Mouse (Mus musculus): ENCODE results near the gene Drosha. TPM values are rescaled to one million over a fixed set of nuclear protein-coding genes. Genes with fewer than 3 reads are reported as not detected.

Drosha gene
- total RNA-seq, 2 experiments from 2014 or later = 29.3 to 32.7 TPM

DNA sequence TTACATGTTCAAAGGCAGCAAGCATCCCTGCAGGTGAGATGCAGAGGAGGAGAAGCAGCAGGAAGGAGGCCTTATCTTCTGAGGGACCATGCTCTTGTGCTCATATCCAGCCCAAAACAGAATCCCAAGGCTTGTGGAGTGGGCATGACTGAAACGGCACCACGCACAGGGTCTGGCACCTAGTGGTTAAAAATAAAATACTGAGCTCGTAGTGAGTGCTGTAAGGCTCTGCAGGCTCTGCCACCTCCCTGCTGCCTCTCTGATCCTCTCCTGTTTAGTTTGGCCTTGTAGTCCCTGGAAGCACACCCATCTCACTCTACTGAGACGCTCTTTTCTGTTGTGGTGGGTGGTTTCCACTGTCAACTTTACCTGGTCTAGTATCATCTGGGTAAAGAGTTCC, 52.3 kb downstream of the Drosha start:
- DNase-seq = no peak
- intact Hi-C loops (cut with DNase I) = no loop called here

- intact Hi-C loops (cut with DNase I) = no loop called here
- DNase-seq = no peak
Measured at GRCm38 (mm10) chr15:12877934-12878333, 53.3 kb downstream of the Drosha start.

GRCm38 (mm10) chr15:12878581-12878980, 54.0 kb downstream of the Drosha start:
- intact Hi-C loops (cut with DNase I) = no loop called here
- no peak for DNase-seq

GRCm38 (mm10) chr15:12879937-12880336, 55.3 kb downstream of the Drosha start:
- DNase-seq = no peak
- intact Hi-C loops (cut with DNase I) = no loop called here

- intact Hi-C loops (cut with DNase I) = no loop called here
- DNase-seq = no peak
Measured at GRCm38 (mm10) chr15:12884855-12885254, 60.2 kb downstream of the Drosha start.

- DNase-seq = no peak
Measured at GRCm38 (mm10) chr15:12885361-12885760, 60.7 kb downstream of the Drosha start.

DNA sequence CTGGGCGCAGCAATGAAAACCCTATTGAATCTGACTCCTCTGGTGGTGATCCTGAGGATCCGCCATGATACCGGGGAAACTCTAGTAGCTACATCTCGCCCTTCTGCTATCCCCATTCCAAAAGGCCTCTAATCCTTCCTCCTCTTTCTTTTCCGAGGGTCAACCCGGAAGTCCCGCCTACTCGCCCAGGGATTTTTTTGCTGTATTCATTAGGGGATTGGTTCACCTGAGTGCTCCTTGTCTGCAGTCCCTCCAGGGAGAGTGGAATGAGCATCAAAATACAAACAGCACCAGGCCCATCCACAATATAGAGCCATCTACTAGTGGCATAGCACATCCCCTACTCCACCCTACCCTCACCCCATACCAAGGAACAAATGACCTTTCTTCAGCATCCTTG, 62.6 kb downstream of the Drosha start:
- intact Hi-C loops (cut with DNase I) = no loop called here
- no peak for DNase-seq

More at GRCm38 (mm10) chr15:12885361-12885760, 60.7 kb downstream of the Drosha start:
- intact Hi-C loops (cut with DNase I) = no loop called here

GRCm38 (mm10) chr15:12888312-12888711, 63.7 kb downstream of the Drosha start:
- no peak for DNase-seq
- intact Hi-C loops (cut with DNase I) = no loop called here

GRCm38 (mm10) chr15:12889909-12890308, 65.3 kb downstream of the Drosha start:
- intact Hi-C loops (cut with DNase I) = no loop called here
- DNase-seq = no peak

- intact Hi-C loops (cut with DNase I) = no loop called here
- no peak for DNase-seq
Measured at GRCm38 (mm10) chr15:12895426-12895825, 70.8 kb downstream of the Drosha start.

DNA sequence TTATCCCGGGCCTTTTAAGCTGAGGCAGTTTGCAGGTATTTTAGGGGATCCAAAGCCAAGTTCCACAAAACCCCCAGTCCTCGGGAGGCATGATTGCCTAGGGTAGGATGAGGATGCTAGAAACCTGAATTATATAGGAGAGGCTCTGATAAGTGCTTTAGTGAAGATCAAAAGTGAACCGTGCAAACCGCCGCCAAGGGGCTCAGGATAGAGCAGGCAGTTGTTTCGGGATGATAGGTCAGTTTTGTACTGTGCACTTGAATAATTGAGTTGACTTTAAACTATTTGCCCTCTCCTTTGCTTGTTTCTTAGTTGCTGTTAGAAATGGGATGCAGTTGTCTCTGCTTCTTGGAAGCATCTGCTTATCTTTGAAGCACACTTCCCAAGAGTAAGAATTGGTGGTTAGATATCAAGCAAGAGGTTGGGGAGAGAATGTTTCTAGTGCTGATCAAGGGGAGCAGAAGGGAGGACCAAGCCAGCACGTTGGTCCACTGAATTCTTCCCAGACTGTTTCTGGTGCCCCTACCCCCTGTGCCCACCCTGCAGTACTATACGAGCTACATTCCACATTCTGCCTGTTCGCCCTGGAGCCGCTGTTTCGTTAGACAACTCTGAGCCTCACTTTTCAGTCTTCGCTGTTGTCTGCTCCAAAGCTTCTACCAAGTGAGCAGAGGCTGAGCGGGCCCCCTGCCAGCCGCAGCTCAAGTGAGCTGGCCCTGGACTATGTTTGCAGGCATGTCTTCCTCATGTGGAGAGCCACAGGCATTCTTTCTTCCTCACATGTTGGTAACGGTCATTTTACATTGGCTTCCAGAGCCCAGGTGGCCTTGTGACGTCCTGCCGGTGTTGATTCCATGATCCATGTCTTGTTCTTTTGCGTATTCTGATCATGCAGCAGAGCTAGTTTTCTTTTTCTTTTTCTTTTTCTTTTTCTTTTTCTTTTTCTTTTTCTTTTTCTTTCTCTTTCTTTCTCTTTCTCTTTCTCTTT, 71.7 kb downstream of the Drosha start:
- intact Hi-C loops (cut with DNase I) = no loop called here
- DNase-seq = no peak

GRCm38 (mm10) chr15:12897831-12898230, 73.2 kb downstream of the Drosha start:
- intact Hi-C loops (cut with DNase I) = no loop called here
- no peak for DNase-seq

DNA sequence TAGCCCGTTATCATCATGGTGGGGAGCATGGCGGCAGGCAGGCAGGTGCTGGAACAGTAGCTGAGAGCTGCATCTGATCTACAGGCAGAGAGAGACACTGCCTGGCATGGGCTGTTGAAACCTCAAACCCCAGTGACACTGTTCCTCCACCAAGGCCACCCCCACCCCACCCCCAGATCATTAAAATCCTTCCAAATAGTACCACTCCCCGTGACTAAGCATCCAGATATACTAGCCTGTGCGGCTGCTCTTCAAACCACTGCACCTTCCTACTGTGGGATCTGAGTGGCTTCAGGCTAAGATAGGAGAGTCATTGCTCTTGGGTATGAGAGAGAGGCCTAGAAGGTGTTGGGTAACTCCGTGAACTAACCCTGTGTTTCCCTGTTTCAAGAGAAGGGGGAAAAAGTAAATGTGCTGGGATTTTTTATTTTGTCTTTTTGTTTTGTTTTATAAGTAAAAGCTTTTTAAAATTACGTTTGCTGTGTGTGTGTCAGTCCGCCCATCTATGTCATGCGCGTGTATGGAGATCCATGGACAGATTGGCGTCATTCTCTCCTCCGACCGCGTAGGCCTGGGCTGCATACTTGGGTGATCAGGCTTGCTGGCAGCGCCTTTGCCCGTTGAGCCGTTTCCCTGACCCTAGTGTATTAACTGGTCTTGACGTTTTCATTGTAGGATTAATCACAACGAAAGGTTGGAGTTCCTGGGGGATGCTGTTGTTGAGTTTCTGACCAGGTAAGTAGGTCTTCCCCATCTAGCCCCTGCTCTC, 76.0 kb downstream of the Drosha start:
- intact Hi-C loops (cut with DNase I) = no loop called here
- DNase-seq = no peak

DNA sequence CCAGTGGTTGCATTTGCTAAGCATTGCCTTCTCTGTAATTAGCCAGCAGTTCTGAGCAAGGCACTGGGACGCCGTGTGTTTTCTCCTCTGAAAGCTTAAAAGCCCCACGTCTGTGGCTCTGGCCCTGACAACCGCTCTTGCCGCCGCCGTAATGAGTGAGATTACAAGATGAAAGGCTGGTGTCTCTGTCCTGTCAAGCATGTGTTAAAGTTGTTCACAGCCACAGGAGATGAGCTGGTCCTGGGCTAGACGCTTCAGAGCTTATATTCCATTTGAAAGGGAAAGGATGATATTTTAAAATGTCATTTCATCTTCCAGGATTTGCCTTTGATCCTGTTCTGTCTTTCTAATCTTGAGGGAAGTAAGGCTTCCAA, 76.6 kb downstream of the Drosha start:
- intact Hi-C loops (cut with DNase I) = no loop called here
- no peak for DNase-seq

DNA sequence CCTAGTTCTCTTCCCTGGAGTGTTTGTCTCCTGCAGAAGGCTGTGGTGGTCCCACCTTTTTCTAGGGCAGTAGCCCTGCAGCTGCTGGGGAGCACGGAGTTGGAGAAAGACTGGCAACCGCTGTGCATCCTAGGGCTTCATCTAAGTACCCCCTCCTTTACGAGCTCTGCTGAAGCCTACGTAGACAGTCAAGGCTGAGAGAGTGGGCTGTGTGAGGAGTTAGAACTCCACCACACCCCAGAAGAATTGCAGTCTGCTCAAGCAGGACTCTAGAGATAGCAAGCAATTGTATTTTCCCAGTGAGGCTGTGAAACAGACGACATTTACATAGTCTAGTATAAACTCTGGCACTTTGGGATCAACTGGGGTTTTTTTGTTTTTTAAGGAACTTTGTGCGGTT, 79.8 kb downstream of the Drosha start:
- intact Hi-C loops (cut with DNase I) = no loop called here
- no peak for DNase-seq

DNA sequence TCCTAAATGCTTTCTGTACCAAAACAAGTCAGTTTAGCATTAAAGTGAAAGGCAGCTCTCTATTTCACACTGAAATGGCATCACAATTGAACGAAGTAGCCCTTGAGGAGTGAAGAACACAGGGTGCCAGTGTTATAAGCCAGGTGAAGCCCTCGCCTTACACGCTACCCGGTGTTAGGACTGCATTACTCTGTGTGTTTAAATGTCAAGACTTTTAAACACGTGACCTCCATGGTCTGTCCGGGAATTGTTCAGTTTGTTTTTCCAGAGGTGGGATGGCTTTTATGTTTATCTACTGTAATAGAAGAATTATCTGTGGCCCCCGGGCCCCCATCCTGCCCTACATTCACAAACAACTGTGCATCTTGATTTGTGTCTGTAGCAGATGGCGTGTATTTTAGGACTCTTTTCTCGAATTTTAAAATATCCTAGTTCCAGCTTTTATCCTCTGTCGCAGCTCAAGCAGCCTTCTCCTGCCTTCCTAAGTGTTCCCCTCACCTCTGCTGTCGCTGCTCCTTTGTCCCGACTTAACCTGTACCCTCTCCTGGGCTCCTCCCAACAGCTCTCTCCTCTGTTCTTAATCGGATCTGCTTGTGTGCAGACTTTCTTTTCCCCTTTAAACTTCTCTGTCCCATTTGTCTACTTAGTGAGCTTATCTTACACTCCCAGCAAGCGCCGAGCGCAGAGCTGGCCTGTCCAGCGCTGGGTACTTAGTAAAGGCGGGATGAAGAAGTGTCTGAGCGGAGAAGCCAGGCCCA, 83.5 kb downstream of the Drosha start:
- DNase-seq = no peak
- intact Hi-C loops (cut with DNase I) = no loop called here

- intact Hi-C loops (cut with DNase I) = no loop called here
- DNase-seq = no peak
Measured at GRCm38 (mm10) chr15:12908720-12909028, 84.1 kb downstream of the Drosha start.

GRCm38 (mm10) chr15:12909171-12909570, 84.6 kb downstream of the Drosha start:
- DNase-seq = no peak

GRCm38 (mm10) chr15:12911082-12911481, 86.5 kb downstream of the Drosha start:
- no peak for DNase-seq
- intact Hi-C loops (cut with DNase I) = no loop called here

More at GRCm38 (mm10) chr15:12909171-12909570, 84.6 kb downstream of the Drosha start:
- intact Hi-C loops (cut with DNase I) = no loop called here

DNA sequence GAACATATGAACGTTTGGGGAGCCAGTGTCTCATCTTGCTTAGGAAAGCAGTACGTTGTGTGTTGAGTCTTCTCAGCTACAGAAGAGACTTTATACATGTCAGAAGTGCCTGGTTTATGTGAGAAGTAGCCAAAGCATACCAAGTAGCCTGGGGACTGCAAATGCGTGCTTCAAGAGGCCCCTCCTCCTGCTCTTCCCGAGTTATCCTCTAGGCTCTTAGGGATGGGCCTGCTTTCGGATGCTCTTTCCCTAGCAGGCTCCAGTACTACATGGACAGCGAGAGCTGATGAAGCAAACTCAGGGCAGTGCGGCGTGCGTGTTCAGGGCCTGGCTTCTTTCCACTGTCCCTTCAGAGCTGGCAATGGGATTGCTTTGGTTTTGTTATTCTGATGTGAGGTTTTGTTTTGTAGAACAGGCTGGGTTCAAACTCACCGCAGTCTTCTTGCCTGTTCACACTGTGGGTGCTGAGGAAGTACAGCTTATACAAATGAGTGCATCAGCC, 91.8 kb downstream of the Drosha start:
- intact Hi-C loops (cut with DNase I) = no loop called here
- no peak for DNase-seq
